Mouse (Mus musculus) MEL (cell line): ENCODE measurements at regions not wholly inside any gene's neighbourhood (a gene's known extent, or its start where the extent isn't known, plus 50 kb on each side); places are given as distances from the start of the nearest gene placed in this dataset.

Experiments
- E2F4 ChIP-seq: IDR thresholded peaks from 2 replicates; pipeline ENCODE4 v1.6.1; 2011; ENCODE audit warnings: low read depth, low read length, improper control_type of control experiment, borderline replicate concordance
- ETS1 ChIP-seq: IDR thresholded peaks from 2 replicates; pipeline ENCODE4 v1.6.1; 2012; ENCODE audit warnings: low read depth, mild to moderate bottlenecking, inconsistent platforms, low read length, improper control_type of control experiment, moderate library complexity
- GATA1 ChIP-seq: IDR thresholded peaks from 2 replicates; pipeline ENCODE4 v1.6.1; 2011; ENCODE audit warnings: low read depth, low read length, improper control_type of control experiment
- KAT2A ChIP-seq: conservative IDR thresholded peaks from 2 replicates; pipeline ENCODE4 v1.6.1; 2012; ENCODE audit warnings: low read depth, low read length, improper control_type of control experiment, inconsistent platforms
- RCOR1 ChIP-seq: IDR thresholded peaks from 2 replicates; pipeline ENCODE4 v1.6.1; 2012; ENCODE audit warnings: low read depth, mild to moderate bottlenecking, inconsistent platforms, low read length, improper control_type of control experiment
- SMC3 ChIP-seq: IDR thresholded peaks from 2 replicates; pipeline ENCODE4 v1.6.1; 2011; ENCODE audit warnings: low read depth, low read length, improper control_type of control experiment
- UBTF ChIP-seq: IDR thresholded peaks from 2 replicates; pipeline ENCODE4 v1.6.1; 2012; ENCODE audit warnings: low read depth, mild to moderate bottlenecking, inconsistent platforms, low read length, improper control_type of control experiment, moderate library complexity, borderline replicate concordance; ENCODE audit not compliant: insufficient read depth
- ZKSCAN1 ChIP-seq: IDR thresholded peaks from 2 replicates; pipeline ENCODE4 v1.6.1; 2012; ENCODE audit warnings: low read depth, mild to moderate bottlenecking, inconsistent platforms, low read length, improper control_type of control experiment, moderate library complexity
- ZMIZ1 ChIP-seq: IDR thresholded peaks from 2 replicates; pipeline ENCODE4 v1.6.1; 2012; ENCODE audit warnings: low read depth, mild to moderate bottlenecking, inconsistent platforms, low read length, improper control_type of control experiment, moderate library complexity

DNA sequence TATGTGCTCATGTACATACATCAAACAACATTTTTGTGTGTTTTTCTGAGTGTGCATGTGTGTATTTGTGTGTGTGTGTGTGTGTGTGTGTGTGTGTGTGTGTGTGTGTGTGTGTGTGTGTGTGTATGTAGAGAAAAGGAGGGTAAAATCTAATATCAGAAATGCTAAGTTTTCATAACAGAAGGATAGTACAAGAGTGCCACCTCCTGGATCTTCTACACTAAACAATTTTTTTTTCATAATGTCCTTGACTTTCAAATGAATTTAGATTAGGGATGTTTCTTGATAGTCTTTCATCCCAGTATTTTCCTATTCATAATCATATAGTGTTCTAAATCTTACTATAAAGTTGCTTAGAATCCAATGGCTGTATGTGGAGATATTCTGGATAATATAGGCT is 103.6 kb upstream of the 4921530L21Rik start (continued):
- TF ChIP-seq SMC3 (peak; percentile 62), ZKSCAN1 (no peak), UBTF (no peak), GATA1 (no peak), KAT2A (no peak), RCOR1 (no peak), ETS1 (no peak), E2F4 (no peak), ZMIZ1 (no peak)
